Mouse (Mus musculus) frontal cortex, adult (tissue): ENCODE measurements at regions not wholly inside any gene's neighbourhood (a gene's known extent, or its start where the extent isn't known, plus 50 kb on each side); places are given as distances from the start of the nearest gene placed in this dataset.
A peak's percentile ranks its signal among the peaks of the same experiment; 100 is the strongest.

ENCODE experiments used
- ATAC-seq: cut with Nextera tagmentation; 2 replicates; pipeline ENCODE4 v1.9.2; 2017; ENCODE audit warnings: mild to moderate bottlenecking, moderate library complexity, mixed read lengths; ENCODE audit not compliant: low TSS enrichment

- ATAC-seq: no peak
These were observed 203.2 kb upstream of the Irx3 start for GRCm38 (mm10) chr8:92005091-92005490.

GRCm38 (mm10) chr8:92004532-92004931 lies 202.7 kb upstream of the Irx3 start:
- ATAC-seq: no peak

GRCm38 (mm10) chr8:92000368-92000767 lies 198.5 kb upstream of the Irx3 start:
- ATAC-seq: no peak

GRCm38 (mm10) chr8:91999661-92000060 lies 197.8 kb upstream of the Irx3 start:
- ATAC-seq: no peak

GRCm38 (mm10) chr8:91999189-91999588 lies 197.3 kb upstream of the Irx3 start:
- no peak for ATAC-seq

GRCm38 (mm10) chr8:91997892-91998189 lies 196.0 kb upstream of the Irx3 start:
- no peak for ATAC-seq

GRCm38 (mm10) chr8:91997023-91997891 lies 195.4 kb upstream of the Irx3 start:
- no peak for ATAC-seq

GRCm38 (mm10) chr8:91996305-91997022 lies 194.6 kb upstream of the Irx3 start:
- ATAC-seq: no peak

- ATAC-seq: no peak
These were observed 193.7 kb upstream of the Irx3 start for GRCm38 (mm10) chr8:91995407-91996144.

- ATAC-seq: 0 out of 2 replicates have a peak, but pooled peaks have one; percentile 34
These were observed 189.9 kb upstream of the Irx3 start for GRCm38 (mm10) chr8:91991542-91992452.

- no peak for ATAC-seq
These were observed 189.1 kb upstream of the Irx3 start for GRCm38 (mm10) chr8:91990952-91991351.

- ATAC-seq: no peak
These were observed 188.2 kb upstream of the Irx3 start for GRCm38 (mm10) chr8:91990048-91990447.

- ATAC-seq: no peak
These were observed 187.2 kb upstream of the Irx3 start for GRCm38 (mm10) chr8:91988866-91989633.

GRCm38 (mm10) chr8:91987854-91988253 lies 186.0 kb upstream of the Irx3 start:
- ATAC-seq: no peak

- no peak for ATAC-seq
These were observed 181.3 kb upstream of the Irx3 start for GRCm38 (mm10) chr8:91983171-91983570.

- no peak for ATAC-seq
These were observed 175.2 kb upstream of the Irx3 start for GRCm38 (mm10) chr8:91976900-91977585.

GRCm38 (mm10) chr8:91975460-91975859 lies 173.6 kb upstream of the Irx3 start:
- no peak for ATAC-seq

GRCm38 (mm10) chr8:91974636-91975035 lies 172.8 kb upstream of the Irx3 start:
- ATAC-seq: no peak

GRCm38 (mm10) chr8:91973951-91974439 lies 172.1 kb upstream of the Irx3 start:
- ATAC-seq: no peak

GRCm38 (mm10) chr8:91967407-91967806 lies 165.5 kb upstream of the Irx3 start:
- peak; percentile 88 for ATAC-seq
